Mouse (Mus musculus): ENCODE data around the gene Lrrc61.

Lrrc61 gene

DNA sequence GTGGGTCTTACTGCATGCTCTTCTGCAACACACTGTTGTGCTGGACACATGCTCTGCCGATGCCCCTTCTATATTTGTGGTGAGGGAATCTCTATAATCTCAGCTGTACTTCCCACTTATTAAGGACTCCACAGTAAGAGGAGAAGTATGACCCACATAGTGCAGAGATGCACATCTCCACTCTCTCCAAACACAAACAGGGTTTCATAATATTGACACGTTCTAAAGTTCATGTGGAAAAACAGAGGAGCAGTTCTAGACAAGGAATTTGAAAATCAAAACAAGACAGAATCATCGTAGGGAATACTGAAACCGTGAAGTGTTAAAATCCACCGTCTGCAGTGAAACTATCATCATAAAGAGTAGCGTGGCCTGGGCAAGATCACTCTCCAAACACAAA lies 37.3 kb downstream of the Lrrc61 start:
- in situ Hi-C loops (cut with MboI, MseI) = no loop called here

- in situ Hi-C loops (cut with MboI, MseI) = no loop called here
These were observed 38.8 kb downstream of the Lrrc61 start, which contains the start of the genes Repin1 and Gm44965 for GRCm38 (mm10) chr6:48593158-48594042. Gene Repin1 (plus strand): TSS chr6:48593883. Gene Gm44965 (plus strand): TSS chr6:48593941.

DNA sequence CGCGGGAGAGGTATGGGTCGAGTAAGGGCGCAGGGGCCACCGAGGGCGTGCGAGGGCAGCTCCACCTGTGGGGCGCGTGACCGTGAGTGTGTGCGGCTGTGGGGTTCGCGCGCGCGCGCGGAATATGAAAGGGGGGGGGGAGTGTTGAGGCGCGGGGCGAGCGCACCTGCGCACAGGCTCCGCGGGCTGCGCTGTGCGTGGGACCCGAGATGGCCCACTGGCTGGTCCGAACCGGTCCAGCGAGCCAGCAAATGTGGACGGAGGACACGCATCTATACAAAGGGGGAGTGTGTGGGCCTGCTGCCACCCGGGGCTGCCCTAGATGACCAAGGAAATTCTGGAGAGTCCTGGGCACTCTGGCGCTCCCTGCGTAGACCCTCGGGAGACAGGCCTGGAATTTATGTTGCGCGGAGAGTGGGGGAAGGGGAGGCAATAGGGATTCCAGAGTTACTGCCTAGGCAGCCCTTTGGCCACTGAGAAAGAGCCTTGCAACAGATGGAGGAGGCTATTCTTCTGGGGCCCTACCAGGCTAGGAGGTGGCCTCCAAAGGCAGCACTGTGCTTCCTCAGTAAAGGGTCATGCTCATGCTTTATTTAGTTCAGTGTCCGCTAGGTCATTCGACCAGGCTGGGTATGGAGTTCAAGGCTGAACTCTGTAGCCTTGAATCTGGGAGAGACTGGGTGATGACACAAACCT lies 39.6 kb downstream of the Lrrc61 start:
- in situ Hi-C loops (cut with MboI, MseI) = no loop called here

DNA sequence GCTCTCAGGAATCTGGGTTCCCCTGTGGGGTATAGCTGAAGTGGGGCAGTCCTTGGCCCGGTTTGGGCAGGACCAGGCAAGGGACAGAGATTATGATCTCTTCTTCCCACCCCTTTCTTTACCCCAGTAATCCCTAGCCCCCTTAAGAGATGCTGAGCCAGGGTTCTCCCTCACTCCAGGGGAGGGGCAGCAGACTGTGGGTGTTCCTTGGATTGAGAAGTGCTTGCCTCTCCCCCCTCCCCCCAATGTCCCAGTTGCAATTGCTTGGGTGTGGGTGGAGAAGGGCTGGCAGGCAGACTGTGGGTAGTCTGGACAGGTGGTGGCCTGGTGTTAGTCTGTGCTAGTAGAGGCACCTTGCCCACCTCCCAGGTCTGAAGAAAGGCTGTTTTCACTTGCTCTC lies 40.7 kb downstream of the Lrrc61 start:
- in situ Hi-C loops (cut with MboI, MseI) = no loop called here

DNA sequence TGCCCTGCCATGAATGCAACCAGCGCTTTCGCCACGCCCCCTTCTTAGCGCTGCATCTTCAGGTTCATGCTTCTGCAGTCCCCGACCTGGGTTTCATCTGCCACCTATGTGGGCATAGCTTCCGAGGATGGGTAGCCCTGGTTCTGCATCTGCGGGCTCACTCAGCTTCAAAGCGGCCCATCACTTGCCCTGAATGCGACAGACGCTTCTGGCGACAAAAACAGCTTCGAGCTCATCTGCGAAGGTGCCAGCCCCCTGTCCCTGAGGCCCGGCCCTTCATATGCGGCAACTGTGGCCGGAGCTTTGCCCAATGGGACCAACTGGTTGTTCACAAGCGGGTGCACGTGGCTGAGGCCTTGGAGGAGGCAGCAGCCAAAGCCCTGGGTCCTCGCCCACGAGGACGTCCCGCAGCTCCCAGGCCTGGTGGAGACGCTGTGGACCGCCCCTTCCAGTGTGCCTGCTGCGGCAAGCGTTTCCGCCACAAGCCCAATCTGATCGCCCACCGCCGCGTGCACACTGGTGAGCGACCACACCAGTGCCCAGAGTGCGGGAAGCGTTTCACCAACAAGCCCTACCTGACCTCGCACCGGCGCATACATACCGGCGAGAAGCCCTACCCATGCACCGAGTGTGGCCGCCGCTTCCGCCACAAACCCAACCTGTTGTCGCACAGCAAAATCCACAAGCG lies 42.1 kb downstream of the Lrrc61 start:
- in situ Hi-C loops (cut with MboI, MseI) = no loop called here

DNA sequence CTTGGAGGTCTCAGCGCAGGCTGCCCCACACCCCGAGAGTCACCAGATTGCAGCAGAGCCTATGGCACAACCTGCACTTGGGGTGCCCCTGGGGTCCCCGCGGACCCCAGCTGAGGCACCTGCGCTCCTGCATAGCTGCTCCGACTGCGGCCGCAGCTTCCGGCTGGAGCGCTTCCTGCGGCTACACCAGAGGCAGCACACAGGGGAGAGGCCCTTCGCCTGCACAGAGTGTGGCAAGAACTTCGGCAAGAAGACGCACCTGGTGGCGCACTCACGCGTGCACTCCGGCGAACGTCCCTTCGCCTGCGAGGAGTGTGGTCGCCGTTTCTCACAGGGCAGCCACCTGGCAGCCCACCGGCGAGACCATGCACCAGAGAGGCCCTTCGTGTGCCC lies 42.6 kb downstream of the Lrrc61 start:
- in situ Hi-C loops (cut with MboI, MseI) = no loop called here

GRCm38 (mm10) chr6:48600594-48600993 lies 46.0 kb downstream of the Lrrc61 start:
- in situ Hi-C loops (cut with MboI, MseI) = no loop called here

- in situ Hi-C loops (cut with MboI, MseI) = no loop called here
These were observed 46.9 kb downstream of the Lrrc61 start, which contains the start of gene Zfp775 for GRCm38 (mm10) chr6:48601271-48602079. Gene Zfp775 (plus strand): TSS chr6:48602063.

DNA sequence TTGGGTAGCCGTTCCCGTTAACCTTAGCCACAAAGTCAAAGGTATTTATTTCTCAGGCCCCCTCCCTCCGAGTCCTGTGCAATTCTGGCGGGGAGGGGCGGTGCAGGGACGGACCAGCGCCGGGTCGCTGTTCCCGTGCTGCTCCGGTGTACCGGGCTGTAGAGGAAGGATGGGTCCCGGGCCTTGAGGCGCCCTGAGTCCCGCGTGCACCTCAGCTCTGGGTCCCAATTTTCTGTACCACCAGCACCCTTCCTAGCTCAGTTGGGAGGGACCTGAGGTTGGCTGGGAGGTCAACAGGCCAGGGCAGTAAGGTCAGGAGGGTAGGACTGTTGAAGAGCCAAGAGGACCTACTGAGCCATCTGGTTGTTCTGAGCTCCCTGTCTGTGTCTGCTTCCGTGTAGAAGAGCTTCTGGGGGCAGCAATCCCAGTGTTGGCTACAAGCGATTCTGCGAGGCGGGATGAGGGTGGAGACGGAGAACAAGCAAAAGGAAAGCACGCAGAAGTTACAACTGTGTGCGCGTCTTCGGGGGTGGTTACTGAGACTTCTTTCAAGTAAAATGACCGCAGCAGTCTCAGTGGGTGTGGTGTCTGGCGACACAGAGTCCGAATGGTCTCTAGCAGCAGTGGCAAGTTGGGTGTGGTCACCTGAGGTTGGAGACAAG lies 47.6 kb downstream of the Lrrc61 start:
- in situ Hi-C loops (cut with MboI, MseI) = no loop called here

- in situ Hi-C loops (cut with MboI, MseI) = no loop called here
These were observed 53.5 kb downstream of the Lrrc61 start for GRCm38 (mm10) chr6:48608124-48608523.

DNA sequence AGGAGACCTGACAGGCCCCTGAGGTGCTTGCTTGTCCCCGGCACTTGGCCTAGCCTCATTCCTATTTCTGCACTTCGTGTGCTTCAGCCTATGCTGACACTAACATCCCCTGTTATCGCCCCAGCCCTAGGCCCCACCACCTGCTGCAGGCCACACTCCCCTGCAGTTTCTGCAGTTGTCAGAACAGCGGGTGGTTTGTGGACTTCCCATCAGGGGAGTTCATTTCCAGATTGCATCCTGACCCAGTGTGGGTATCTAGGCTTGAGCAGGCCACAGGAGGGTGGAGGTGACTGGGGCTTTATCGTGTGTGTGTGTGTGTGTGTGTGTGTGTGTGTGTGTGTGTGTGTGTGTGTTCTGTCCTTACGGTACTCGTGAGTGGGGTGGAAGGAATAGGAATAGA lies 54.9 kb downstream of the Lrrc61 start:
- in situ Hi-C loops (cut with MboI, MseI) = no loop called here

GRCm38 (mm10) chr6:48610657-48611056 lies 56.1 kb downstream of the Lrrc61 start:
- in situ Hi-C loops (cut with MboI, MseI) = no loop called here

DNA sequence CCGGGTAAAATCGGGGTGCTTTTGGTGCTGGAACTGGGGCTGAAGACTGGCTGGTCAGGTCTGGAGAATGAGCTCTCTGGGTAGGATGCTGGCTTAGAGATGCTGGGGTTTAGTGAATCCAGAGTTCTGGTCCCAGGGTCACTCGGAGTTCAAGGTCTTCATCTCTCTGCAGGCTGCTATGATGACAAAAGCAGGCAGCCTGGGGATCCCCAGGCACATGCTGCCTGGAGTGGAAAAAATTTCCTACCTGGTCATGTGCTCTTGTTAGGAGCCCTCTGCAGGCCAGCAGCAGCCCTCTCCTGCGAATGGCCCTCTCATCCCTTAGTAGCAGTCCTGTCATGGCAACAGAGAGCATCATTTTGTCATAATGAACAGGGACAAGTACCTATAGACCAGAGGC lies 58.9 kb downstream of the Lrrc61 start:
- in situ Hi-C loops (cut with MboI, MseI) = no loop called here

DNA sequence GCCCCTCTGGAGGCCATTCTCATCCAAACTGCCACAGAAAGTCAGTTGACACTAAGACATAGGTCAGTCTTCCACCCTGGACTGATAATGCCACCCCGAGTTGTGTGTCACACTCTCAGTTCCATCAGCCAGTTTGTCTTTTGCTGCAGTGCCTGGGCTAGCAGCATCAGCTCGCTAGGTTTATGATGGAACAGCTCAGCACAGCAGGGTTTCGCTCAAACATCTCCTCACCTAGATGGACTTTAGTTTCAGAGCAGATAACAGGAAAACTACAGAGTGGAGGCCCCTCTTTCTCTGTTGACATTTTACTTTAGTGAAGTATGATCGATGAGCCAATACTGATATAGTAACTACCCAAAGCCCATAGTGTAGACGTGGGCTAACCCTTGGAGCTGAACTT lies 60.2 kb downstream of the Lrrc61 start:
- in situ Hi-C loops (cut with MboI, MseI) = no loop called here

GRCm38 (mm10) chr6:48620031-48620430 lies 65.4 kb downstream of the Lrrc61 start:
- in situ Hi-C loops (cut with MboI, MseI) = loop anchor here (10.0 kb wide), 1 partner anchor 315 kb away; no protein-coding TSS in a partner anchor

All from regulatory T cell (primary cell).